Mouse (Mus musculus) kidney, adult 9 months (tissue): Measurements from ENCODE around the gene Tmem265.

Experiments
- DNase-seq: peaks from one replicate; pipeline ENCODE4 v3.0.0; 2022

Tmem265 gene

GRCm38 (mm10) chr7:127561340-127561858, at the start of gene Tmem265:
Gene Tmem265, plus strand, starts transcription at chr7:127561390.
- DNase-seq, result no peak

- DNase-seq, result peak; percentile 98
Measured at GRCm38 (mm10) chr7:127511808-127512230, 49.4 kb upstream of the Tmem265 start, which contains the start of gene Srcap. Gene Srcap, plus strand, starts transcription at chr7:127511983.

- DNase-seq, result peak; percentile 94
Measured at GRCm38 (mm10) chr7:127512231-127513015, 48.8 kb upstream of the Tmem265 start.

GRCm38 (mm10) chr7:127513016-127513390, 48.2 kb upstream of the Tmem265 start:
- DNase-seq, result peak; percentile 88

GRCm38 (mm10) chr7:127513781-127514180, 47.4 kb upstream of the Tmem265 start:
- peak; percentile 26 for DNase-seq

GRCm38 (mm10) chr7:127515846-127516245, 45.3 kb upstream of the Tmem265 start:
- DNase-seq, result no peak

GRCm38 (mm10) chr7:127516344-127516743, 44.8 kb upstream of the Tmem265 start:
- DNase-seq, result no peak

- no peak for DNase-seq
Measured at GRCm38 (mm10) chr7:127519284-127519683, 41.9 kb upstream of the Tmem265 start, which contains the start of gene Gm42715. Gene Gm42715, plus strand, starts transcription at chr7:127519584.

- DNase-seq, result no peak
Measured at GRCm38 (mm10) chr7:127541671-127542070, 19.5 kb upstream of the Tmem265 start.

GRCm38 (mm10) chr7:127549116-127549835, 11.9 kb upstream of the Tmem265 start:
- no peak for DNase-seq

GRCm38 (mm10) chr7:127551558-127551957, 9.6 kb upstream of the Tmem265 start:
- DNase-seq, result no peak

- no peak for DNase-seq
Measured at GRCm38 (mm10) chr7:127560580-127560979, 610 bp upstream of the Tmem265 start.

GRCm38 (mm10) chr7:127564381-127565150, 3.4 kb downstream of the Tmem265 start:
- peak; percentile 50 for DNase-seq

GRCm38 (mm10) chr7:127572895-127573471, 11.8 kb downstream of the Tmem265 start, which contains the start of gene Phkg2:
Gene Phkg2, plus strand, starts transcription at chr7:127573340.
- DNase-seq, result peak; percentile 99

GRCm38 (mm10) chr7:127573503-127574008, 12.4 kb downstream of the Tmem265 start:
- DNase-seq, result no peak

- DNase-seq, result no peak
Measured at GRCm38 (mm10) chr7:127574115-127574514, 12.9 kb downstream of the Tmem265 start.

- no peak for DNase-seq
Measured at GRCm38 (mm10) chr7:127583260-127583659, 22.1 kb downstream of the Tmem265 start.

GRCm38 (mm10) chr7:127585031-127585430, 23.8 kb downstream of the Tmem265 start:
- no peak for DNase-seq

- DNase-seq, result no peak
Measured at GRCm38 (mm10) chr7:127586149-127586548, 25.0 kb downstream of the Tmem265 start.

- DNase-seq, result no peak
Measured at GRCm38 (mm10) chr7:127587196-127587595, 26.0 kb downstream of the Tmem265 start.

GRCm38 (mm10) chr7:127588011-127588871, 27.1 kb downstream of the Tmem265 start, which contains the start of the genes Ccdc189 and Rnf40:
Gene Ccdc189, minus strand, starts transcription at chr7:127588595.
Gene Rnf40, plus strand, starts transcription at chr7:127588767.
- peak; percentile 99 for DNase-seq
